Comparison of ENCODE assay signal across 8 mouse cellular contexts in the genomic region with DNA sequence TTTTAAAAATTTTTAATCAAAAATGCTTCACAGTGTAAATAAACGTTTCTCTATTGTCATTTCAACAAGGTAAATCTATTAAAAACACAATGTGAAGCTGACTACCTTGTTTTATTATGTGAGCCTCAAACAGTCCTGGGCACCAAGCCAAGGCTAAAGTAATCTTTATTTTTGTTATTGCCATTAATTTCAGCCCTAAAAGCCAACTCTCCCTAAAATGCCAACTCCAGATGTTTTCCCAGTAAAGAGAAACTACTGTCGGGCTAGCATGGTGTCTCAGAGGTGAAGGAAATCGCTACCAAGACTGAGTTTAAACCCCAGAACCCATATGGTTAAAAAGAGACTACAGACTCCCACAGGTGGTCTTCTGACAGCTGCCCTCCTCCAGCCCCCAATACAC. TPM values are rescaled to one million over a fixed set of nuclear protein-coding genes. Genes with fewer than 3 reads are reported as not detected.
A peak's percentile ranks its signal among the peaks of the same experiment; 100 is the strongest.
DNase-seq lines count a peak whose midpoint lies in the region; ATAC-seq and TF ChIP-seq lines count a peak whose summit lies in the region.

No protein-coding gene starts in this region.

- peak overlapping the region; percentile 98 for H3K4me3 ChIP-seq in heart, embryonic 11.5 days (ENCODE audit: low read depth, low read length)
- H3K4me3 ChIP-seq in ES-Bruce4 (ENCODE audit: low read depth, low read length) = no peak overlapping the region
- H3K4me3 ChIP-seq in heart, embryonic 16.5 days (ENCODE audit: low read length) = peak overlapping the region; percentile 77
- peak overlapping the region; percentile 99 for H3K4me3 ChIP-seq in liver, embryonic 16.5 days (ENCODE audit: low read depth, low read length)

- H3K4me1 ChIP-seq in heart, embryonic 11.5 days (ENCODE audit: control insufficient read depth, insufficient read depth, low read length) = peaks cover 9% of the 10 kb centered on the region
- peaks cover 2% of the 10 kb centered on the region for H3K4me1 ChIP-seq in ES-Bruce4 (ENCODE audit: control insufficient read depth, insufficient read depth, low read length)
- H3K4me1 ChIP-seq in heart, embryonic 16.5 days (ENCODE audit: control insufficient read depth, insufficient read depth, low read length) = peaks cover 17% of the 10 kb centered on the region
- H3K4me1 ChIP-seq in liver, embryonic 16.5 days (ENCODE audit: control insufficient read depth, low read depth, low read length) = peaks cover 36% of the 10 kb centered on the region

- no peaks in the 10 kb centered on the region for H3K27me3 ChIP-seq in heart, embryonic 11.5 days (ENCODE audit: control insufficient read depth, insufficient read depth, low read length)
- H3K27me3 ChIP-seq in ES-Bruce4 (ENCODE audit: control insufficient read depth, insufficient read depth, low read length, poor library complexity, severe bottlenecking) = no peaks in the 10 kb centered on the region
- H3K27me3 ChIP-seq in heart, embryonic 16.5 days (ENCODE audit: control insufficient read depth, insufficient read depth, low read length) = no peaks in the 10 kb centered on the region
- no peaks in the 10 kb centered on the region for H3K27me3 ChIP-seq in liver, embryonic 16.5 days (ENCODE audit: control insufficient read depth, insufficient read depth, low read depth, low read length)

- H3K27ac ChIP-seq in heart, embryonic 11.5 days (ENCODE audit: low read depth, low read length) = peak overlapping the region; percentile 89
- no peak overlapping the region for H3K27ac ChIP-seq in ES-Bruce4 (ENCODE audit: insufficient read depth, low read length)
- peak overlapping the region; percentile 97 for H3K27ac ChIP-seq in heart, embryonic 16.5 days (ENCODE audit: low read length)
- peak overlapping the region; percentile 82; the same call in 1 of the 2 replicates for H3K27ac ChIP-seq in liver, embryonic 16.5 days (ENCODE audit: low read length)

- H3K9ac ChIP-seq in heart, embryonic 11.5 days (ENCODE audit: low read depth, low read length) = peak overlapping the region; percentile 94; the same call in 1 of the 2 replicates
- H3K9ac ChIP-seq in ES-Bruce4 (ENCODE audit: low read depth, poor library complexity, severe bottlenecking) = peak overlapping the region; percentile 52
- peak overlapping the region; percentile 92 for H3K9ac ChIP-seq in heart, embryonic 16.5 days (ENCODE audit: low read length)
- peak overlapping the region; percentile 99 for H3K9ac ChIP-seq in liver, embryonic 16.5 days (ENCODE audit: low read depth, low read length)

- no peak for TF ChIP-seq POLR2A in ES-Bruce4 (IDR thresholded peaks at IDR 0.05; ENCODE audit: insufficient read depth, low read length)

- intact Hi-C loops in heart, postnatal 14 days (cut with DNase I) = no loop called here

- H3K9me3 ChIP-seq in heart, embryonic 11.5 days (replicated peaks; ENCODE audit: control insufficient read depth, low read length) = no peaks in the 10 kb centered on the region
- H3K9me3 ChIP-seq in ES-Bruce4 (replicated peaks; ENCODE audit: control insufficient read depth, insufficient read depth, low read length, poor library complexity, severe bottlenecking) = no peaks in the 10 kb centered on the region
- H3K9me3 ChIP-seq in heart, embryonic 16.5 days (replicated peaks; ENCODE audit: control insufficient read depth, low read length) = no peaks in the 10 kb centered on the region
- no peaks in the 10 kb centered on the region for H3K9me3 ChIP-seq in liver, embryonic 16.5 days (replicated peaks; ENCODE audit: control insufficient read depth, low read length)

- TF ChIP-seq CTCF in ES-Bruce4 (IDR thresholded peaks at IDR 0.05; ENCODE audit: low read depth, low read length) = no peak

- ATAC-seq in heart, embryonic 11.5 days (replicated peaks; ENCODE audit: insufficient number of reproducible peaks, low FRiP score, low TSS enrichment) = no peak
- no peak for ATAC-seq in heart, embryonic 16.5 days (replicated peaks; ENCODE audit: extremely low read depth, insufficient read depth, low FRiP score)
- ATAC-seq in liver, embryonic 16.5 days (ENCODE audit: low read depth) = no peak
- ATAC-seq in megakaryocyte progenitor cell, adult 5-6 weeks (replicated peaks; ENCODE audit: poor library complexity) = no peak

- WGBS in heart, embryonic 11.5 days (ENCODE audit: insufficient replicate concordance) = 41% methylated on average over 3 of the region's 3 CpGs
- WGBS in heart, embryonic 16.5 days = 34% methylated on average over 3 of the region's 3 CpGs
- 42% methylated on average over 3 of the region's 3 CpGs for WGBS in liver, embryonic 16.5 days (ENCODE audit: insufficient replicate concordance)

- TF ChIP-seq EP300 in ES-Bruce4 (IDR thresholded peaks at IDR 0.05; ENCODE audit: insufficient read depth, low read depth, low read length) = no peak

- DNase-seq in heart, postnatal 14 days = no peak
- DNase-seq in frontal cortex, postnatal 14 days (ENCODE audit: low spot score in 2 of 2) = no peak
- no peak for DNase-seq in right cerebral cortex, adult 18-20 months

- peaks cover 12% of the 10 kb centered on the region; the same call in 1 of the 2 replicates for H3K36me3 ChIP-seq in heart, embryonic 11.5 days (ENCODE audit: control insufficient read depth, insufficient read depth, low read length)
- no peaks in the 10 kb centered on the region for H3K36me3 ChIP-seq in ES-Bruce4 (ENCODE audit: control insufficient read depth, insufficient read depth, low read length, poor library complexity, severe bottlenecking)
- peaks cover 10% of the 10 kb centered on the region for H3K36me3 ChIP-seq in heart, embryonic 16.5 days (ENCODE audit: control insufficient read depth, insufficient read depth)
- H3K36me3 ChIP-seq in liver, embryonic 16.5 days (ENCODE audit: control insufficient read depth, insufficient read depth) = peaks cover 4% of the 10 kb centered on the region; the same call in 1 of the 2 replicates

- peak overlapping the region; percentile 77 for H3K4me2 ChIP-seq in heart, embryonic 11.5 days
- peak overlapping the region; percentile 80 for H3K4me2 ChIP-seq in heart, embryonic 16.5 days (ENCODE audit: low read depth, low read length)
- H3K4me2 ChIP-seq in liver, embryonic 16.5 days (ENCODE audit: low read depth, low read length) = peak overlapping the region; percentile 83

RNA-seq across cellular contexts. Expression of a gene that starts 1.4 kb away (rescaled TPM):
- 10.5 and 12.0 TPM in 2 replicates for polyA plus RNA-seq in heart, embryonic 11.5 days (2014; fragmentation: Nextera tagmentation; extraction: Ambion mirVana)
- total RNA-seq in heart, postnatal 14 days (2021) = 10 to 100 TPM; 72.5 to 74.9 TPM
- polyA plus RNA-seq in ES-Bruce4 (2011; ENCODE audit: insufficient read depth, insufficient read length, low read depth, missing spikeins) = 15.6 and 16.1 TPM in 2 replicates
- 7.6 and 9.0 TPM in 2 replicates for polyA plus RNA-seq in heart, embryonic 16.5 days (2015; fragmentation: Nextera tagmentation; extraction: Ambion mirVana)
- 2.9 and 3.7 TPM in 2 replicates for polyA plus RNA-seq in liver, embryonic 16.5 days (2015; fragmentation: Nextera tagmentation; extraction: Ambion mirVana)
- 19.9 and 22.3 TPM in 2 replicates for total RNA-seq in megakaryocyte progenitor cell, adult 5-6 weeks (2015)
- total RNA-seq in megakaryocyte progenitor cell, adult 5-6 weeks (2017) = 45.6 and 51.2 TPM in 2 replicates

RNA-seq across cellular contexts. Expression of a gene that starts 53.3 kb away (rescaled TPM):
- 2.3 and 3.8 TPM in 2 replicates for polyA plus RNA-seq in heart, embryonic 11.5 days (2014; fragmentation: Nextera tagmentation; extraction: Ambion mirVana)
- 1 to 10 TPM; 5.5 to 6.3 TPM for total RNA-seq in heart, postnatal 14 days (2021)
- 3.9 and 4.7 TPM in 2 replicates for polyA plus RNA-seq in ES-Bruce4 (2011; ENCODE audit: insufficient read depth, insufficient read length, low read depth, missing spikeins)
- 4.1 and 5.2 TPM in 2 replicates for polyA plus RNA-seq in heart, embryonic 16.5 days (2015; fragmentation: Nextera tagmentation; extraction: Ambion mirVana)
- polyA plus RNA-seq in liver, embryonic 16.5 days (2015; fragmentation: Nextera tagmentation; extraction: Ambion mirVana) = 8.8 and 10.3 TPM in 2 replicates
- total RNA-seq in megakaryocyte progenitor cell, adult 5-6 weeks (2015) = 29.7 and 32.8 TPM in 2 replicates
- total RNA-seq in megakaryocyte progenitor cell, adult 5-6 weeks (2017) = 33.0 and 34.2 TPM in 2 replicates
